Mouse (Mus musculus): ENCODE measurements around the gene Tmprss2. TPM values are rescaled to one million over a fixed set of nuclear protein-coding genes. Genes with fewer than 3 reads are reported as not detected.

The Tmprss2 gene
- 26.0 and 28.9 TPM in 2 replicates for polyA plus RNA-seq (2015; fragmentation: Nextera tagmentation; extraction: Ambion mirVana)

- Histone ChIP-seq H3K4me1 (replicated peaks) (0 out of 2 replicates have a peak, but pooled peaks cover 12% of the 10 kb centered on the region), H3K27ac (peak within 1 kb of the TSS; percentile 27; the same call in 1 of the 2 replicates), H3K36me3 (no peaks in the 10 kb centered on the region), H3K9me3 (no peaks in the 10 kb centered on the region), H3K9ac (peak within 1 kb of the TSS; percentile 54), H3K27me3 (replicated peaks) (peaks cover 30% of the 10 kb centered on the region), H3K4me3 (replicated peaks) (peak within 1 kb of the TSS; percentile 43), H3K4me2 (replicated peaks) (peak within 1 kb of the TSS; percentile 82)
- peak; percentile 75 for ATAC-seq
- under 1% methylated on average over 30 of the region's 30 CpGs for WGBS
Measured at GRCm38 (mm10) chr16:97610939-97611338, at the start of gene Tmprss2. Tmprss2 (minus strand) TSS chr16:97611195.

GRCm38 (mm10) chr16:97659225-97659658 lies 48.2 kb upstream of the Tmprss2 start:
- no peaks in the 10 kb centered on the region for H3K4me1 ChIP-seq (replicated peaks)
- H3K27me3 ChIP-seq (replicated peaks) = no peaks in the 10 kb centered on the region
- H3K4me2 ChIP-seq (replicated peaks) = no peak overlapping the region; the same call in 1 of the 2 replicates
- H3K9ac ChIP-seq = no peak overlapping the region
- H3K9me3 ChIP-seq = no peaks in the 10 kb centered on the region
- H3K4me3 ChIP-seq (replicated peaks) = no peak overlapping the region
- WGBS = 24% methylated on average over 1 of the region's 1 CpGs
- ATAC-seq = peak; percentile 97
- H3K27ac ChIP-seq = peak overlapping the region; percentile 79
- H3K36me3 ChIP-seq = no peaks in the 10 kb centered on the region

GRCm38 (mm10) chr16:97658481-97658880 lies 47.5 kb upstream of the Tmprss2 start:
- Histone ChIP-seq H3K9me3 (no peaks in the 10 kb centered on the region), H3K4me3 (replicated peaks) (no peak overlapping the region), H3K4me1 (replicated peaks) (no peaks in the 10 kb centered on the region), H3K27me3 (replicated peaks) (no peaks in the 10 kb centered on the region), H3K36me3 (no peaks in the 10 kb centered on the region), H3K27ac (peak overlapping the region; percentile 79), H3K4me2 (replicated peaks) (0 out of 2 replicates have a peak overlapping the region, but pooled peaks have one; percentile 9), H3K9ac (no peak overlapping the region)
- ATAC-seq = 0 out of 2 replicates have a peak, but pooled peaks have one; percentile 6
- WGBS = 34% methylated on average over 6 of the region's 6 CpGs

- Histone ChIP-seq H3K4me3 (replicated peaks) (no peak overlapping the region), H3K4me2 (replicated peaks) (no peak overlapping the region), H3K9me3 (no peaks in the 10 kb centered on the region), H3K9ac (no peak overlapping the region), H3K4me1 (replicated peaks) (no peaks in the 10 kb centered on the region), H3K27me3 (replicated peaks) (no peaks in the 10 kb centered on the region), H3K27ac (no peak overlapping the region), H3K36me3 (no peaks in the 10 kb centered on the region)
- no peak for ATAC-seq
- 57% methylated on average over 2 of the region's 2 CpGs for WGBS
Measured at GRCm38 (mm10) chr16:97655800-97656199, 44.8 kb upstream of the Tmprss2 start.

- Histone ChIP-seq H3K4me3 (replicated peaks) (no peak overlapping the region), H3K9me3 (no peaks in the 10 kb centered on the region), H3K27ac (0 out of 2 replicates have a peak overlapping the region, but pooled peaks have one; percentile 17), H3K27me3 (replicated peaks) (no peaks in the 10 kb centered on the region), H3K9ac (no peak overlapping the region), H3K4me1 (replicated peaks) (peaks cover 5% of the 10 kb centered on the region; the same call in 1 of the 2 replicates), H3K36me3 (no peaks in the 10 kb centered on the region), H3K4me2 (replicated peaks) (no peak overlapping the region)
- peak; percentile 81 for ATAC-seq
- WGBS = 41% methylated on average over 9 of the region's 9 CpGs
Measured at GRCm38 (mm10) chr16:97649522-97650188, 38.7 kb upstream of the Tmprss2 start.

GRCm38 (mm10) chr16:97644681-97645080 lies 33.7 kb upstream of the Tmprss2 start:
- H3K9ac ChIP-seq = no peak overlapping the region
- peak overlapping the region; percentile 22; the same call in 1 of the 2 replicates for H3K27ac ChIP-seq
- no peaks in the 10 kb centered on the region for H3K9me3 ChIP-seq
- H3K4me1 ChIP-seq (replicated peaks) = peaks cover 7% of the 10 kb centered on the region; the same call in 1 of the 2 replicates
- H3K27me3 ChIP-seq (replicated peaks) = no peaks in the 10 kb centered on the region
- H3K4me2 ChIP-seq (replicated peaks) = no peak overlapping the region
- H3K4me3 ChIP-seq (replicated peaks) = no peak overlapping the region
- no peaks in the 10 kb centered on the region for H3K36me3 ChIP-seq
- ATAC-seq = peak; percentile 46

- no peaks in the 10 kb centered on the region for H3K9me3 ChIP-seq
- no peak overlapping the region for H3K9ac ChIP-seq
- 72% methylated on average over 3 of the region's 3 CpGs for WGBS
- no peak overlapping the region for H3K4me2 ChIP-seq (replicated peaks)
- no peak overlapping the region for H3K4me3 ChIP-seq (replicated peaks)
- ATAC-seq = peak; percentile 88
- no peaks in the 10 kb centered on the region for H3K27me3 ChIP-seq (replicated peaks)
- H3K4me1 ChIP-seq (replicated peaks) = 0 out of 2 replicates have a peak, but pooled peaks cover 7% of the 10 kb centered on the region
- no peak overlapping the region for H3K27ac ChIP-seq
- no peaks in the 10 kb centered on the region for H3K36me3 ChIP-seq
Measured at GRCm38 (mm10) chr16:97639630-97640029, 28.6 kb upstream of the Tmprss2 start.

- no peak overlapping the region for H3K4me3 ChIP-seq (replicated peaks)
- peak; percentile 86 for ATAC-seq
- WGBS = 44% methylated on average over 4 of the region's 4 CpGs
Measured at GRCm38 (mm10) chr16:97632880-97633484, 22.0 kb upstream of the Tmprss2 start.

GRCm38 (mm10) chr16:97623166-97623565 lies 12.2 kb upstream of the Tmprss2 start:
- Histone ChIP-seq H3K9ac (no peak overlapping the region), H3K4me2 (replicated peaks) (no peak overlapping the region), H3K4me1 (replicated peaks) (no peaks in the 10 kb centered on the region), H3K27me3 (replicated peaks) (no peaks in the 10 kb centered on the region), H3K36me3 (no peaks in the 10 kb centered on the region), H3K27ac (no peak overlapping the region), H3K4me3 (replicated peaks) (no peak overlapping the region), H3K9me3 (no peaks in the 10 kb centered on the region)
- no peak for ATAC-seq
- 81% methylated on average over 6 of the region's 6 CpGs for WGBS

More at GRCm38 (mm10) chr16:97632880-97633484, 22.0 kb upstream of the Tmprss2 start:
- 0 out of 2 replicates have a peak, but pooled peaks cover 7% of the 10 kb centered on the region for H3K4me1 ChIP-seq (replicated peaks)
- H3K9me3 ChIP-seq = no peaks in the 10 kb centered on the region
- H3K36me3 ChIP-seq = no peaks in the 10 kb centered on the region
- H3K27ac ChIP-seq = no peak overlapping the region
- no peaks in the 10 kb centered on the region for H3K27me3 ChIP-seq (replicated peaks)
- H3K4me2 ChIP-seq (replicated peaks) = peak overlapping the region; percentile 14; the same call in 1 of the 2 replicates
- no peak overlapping the region for H3K9ac ChIP-seq

GRCm38 (mm10) chr16:97622383-97622889 lies 11.4 kb upstream of the Tmprss2 start:
- Histone ChIP-seq H3K4me2 (replicated peaks) (no peak overlapping the region), H3K4me3 (replicated peaks) (no peak overlapping the region), H3K36me3 (no peaks in the 10 kb centered on the region), H3K9ac (no peak overlapping the region), H3K9me3 (no peaks in the 10 kb centered on the region), H3K27ac (no peak overlapping the region), H3K27me3 (replicated peaks) (no peaks in the 10 kb centered on the region), H3K4me1 (replicated peaks) (no peaks in the 10 kb centered on the region)
- 58% methylated on average over 2 of the region's 2 CpGs for WGBS
- no peak for ATAC-seq

GRCm38 (mm10) chr16:97618285-97618684 lies 7.3 kb upstream of the Tmprss2 start:
- Histone ChIP-seq H3K4me1 (replicated peaks) (no peaks in the 10 kb centered on the region), H3K27ac (no peak overlapping the region), H3K9ac (no peak overlapping the region), H3K36me3 (no peaks in the 10 kb centered on the region), H3K9me3 (no peaks in the 10 kb centered on the region), H3K4me3 (replicated peaks) (no peak overlapping the region), H3K4me2 (replicated peaks) (no peak overlapping the region), H3K27me3 (replicated peaks) (no peaks in the 10 kb centered on the region)
- WGBS = 59% methylated on average over 2 of the region's 2 CpGs
- peak; percentile 57 for ATAC-seq

- Histone ChIP-seq H3K9me3 (no peaks in the 10 kb centered on the region), H3K27me3 (replicated peaks) (peaks cover 30% of the 10 kb centered on the region), H3K4me1 (replicated peaks) (0 out of 2 replicates have a peak, but pooled peaks cover 12% of the 10 kb centered on the region), H3K9ac (no peak overlapping the region), H3K4me2 (replicated peaks) (no peak overlapping the region), H3K36me3 (no peaks in the 10 kb centered on the region), H3K4me3 (replicated peaks) (no peak overlapping the region), H3K27ac (no peak overlapping the region)
- no peak for ATAC-seq
- 33% methylated on average over 4 of the region's 4 CpGs for WGBS
Measured at GRCm38 (mm10) chr16:97612009-97612408, 1.0 kb upstream of the Tmprss2 start.
